In genomic region chr8:84831490-84831889, GRCm38 (mm10) we compare ENCODE assay signal across 8 mouse cellular contexts. TPM values are rescaled to one million over a fixed set of nuclear protein-coding genes. Genes with fewer than 3 reads are reported as not detected.
DNase-seq lines count a peak whose midpoint lies in the region; ATAC-seq and TF ChIP-seq lines count a peak whose summit lies in the region.

Gadd45gip1 (plus strand) TSS chr8:84831522.

- H3K9ac ChIP-seq in heart, postnatal 0 days (replicated peaks; ENCODE audit: low read depth, low read length), result peak within 1 kb of the TSS; percentile 92

- peak within 1 kb of the TSS; percentile 87 for H3K27ac ChIP-seq in heart, postnatal 0 days (ENCODE audit: low read depth)
- H3K27ac ChIP-seq in midbrain, embryonic 10.5 days (replicated peaks), result peak within 1 kb of the TSS; percentile 99

- H3K27me3 ChIP-seq in heart, postnatal 0 days (ENCODE audit: control insufficient read depth, insufficient read depth, low read length), result no peaks in the 10 kb centered on the region
- no peaks in the 10 kb centered on the region for H3K27me3 ChIP-seq in midbrain, embryonic 10.5 days (ENCODE audit: low read depth, poor library complexity, severe bottlenecking)

- peak within 1 kb of the TSS; percentile 72 for H3K4me3 ChIP-seq in heart, postnatal 0 days (ENCODE audit: low read depth, low read length)
- H3K4me3 ChIP-seq in midbrain, embryonic 10.5 days, result peak within 1 kb of the TSS; percentile 99

- DNase-seq in R1 (ENCODE audit: low read depth, low spot score), result peak; percentile 89
- DNase-seq in heart, postnatal 0 days (ENCODE audit: low spot score), result peak; percentile 59
- DNase-seq in left cerebral cortex, postnatal 36 days (ENCODE audit: low spot score in 2 of 2), result no peak
- DNase-seq in midbrain, embryonic 10.5 days (ENCODE audit: low spot score), result no peak
- peak; percentile 62 for DNase-seq in testis, postnatal 10 days (ENCODE audit: low spot score)
- DNase-seq in cerebellum, adult 9-11 months, result no peak

- peaks cover 28% of the 10 kb centered on the region for H3K36me3 ChIP-seq in heart, postnatal 0 days (replicated peaks; ENCODE audit: control insufficient read depth, insufficient read depth, low read length)
- peaks cover 32% of the 10 kb centered on the region for H3K36me3 ChIP-seq in midbrain, embryonic 10.5 days

- TF ChIP-seq EP300 in heart, postnatal 0 days (IDR thresholded peaks at IDR 0.05; ENCODE audit: low read depth), result no peak

- H3K4me1 ChIP-seq in heart, postnatal 0 days (ENCODE audit: control insufficient read depth, insufficient read depth), result peaks cover 8% of the 10 kb centered on the region
- H3K4me1 ChIP-seq in midbrain, embryonic 10.5 days, result peaks cover 8% of the 10 kb centered on the region

- peak; percentile 79 for ATAC-seq in CD4-positive, CD25-positive, alpha-beta regulatory T cell, adult 4 months
- peak; percentile 81 for ATAC-seq in erythroid progenitor cell, adult 5-6 weeks (replicated peaks; ENCODE audit: low FRiP score, poor library complexity, severe bottlenecking)
- peak; percentile 52; the same call in 1 of the 2 replicates for ATAC-seq in heart, postnatal 0 days (ENCODE audit: insufficient read depth, low read depth)

- peak within 1 kb of the TSS; percentile 93 for H3K4me2 ChIP-seq in heart, postnatal 0 days (ENCODE audit: low read depth, low read length)

- intact Hi-C loops in left cerebral cortex, postnatal 36 days (cut with DNase I), result no loop called here

- TF ChIP-seq CTCF in heart, postnatal 0 days (IDR thresholded peaks at IDR 0.05; ENCODE audit: low read depth), result peak; percentile 19; the same call in 1 of the 2 replicates

- 48% methylated on average over 11 of the region's 11 CpGs for WGBS in heart, postnatal 0 days
- WGBS in midbrain, embryonic 10.5 days, result 82% methylated on average over 11 of the region's 11 CpGs

- no peaks in the 10 kb centered on the region for H3K9me3 ChIP-seq in heart, postnatal 0 days (replicated peaks; ENCODE audit: control insufficient read depth, low read length)
- H3K9me3 ChIP-seq in midbrain, embryonic 10.5 days (replicated peaks), result no peaks in the 10 kb centered on the region; the same call in 1 of the 2 replicates

RNA-seq across cellular contexts. Expression of gene Gadd45gip1, which starts in this region (rescaled TPM):
- polyA plus RNA-seq in CD4-positive, CD25-positive, alpha-beta regulatory T cell, adult 4 months (2017; shearing (Covaris generic)), result 10 to 100 TPM; 14.3 to 16.4 TPM
- total RNA-seq in erythroid progenitor cell, adult 5-6 weeks (2015; ENCODE audit: low replicate concordance), result 6.7 and 7.6 TPM in 2 replicates
- 11.3 and 16.4 TPM in 2 replicates for total RNA-seq in erythroid progenitor cell, adult 5-6 weeks (2017; ENCODE audit: low replicate concordance)
- 47.1 and 49.8 TPM in 2 replicates for total RNA-seq in heart, postnatal 0 days (2014; rRNA removed; ENCODE audit: low replicate concordance)
- 48.1 and 50.0 TPM in 2 replicates for polyA plus RNA-seq in heart, postnatal 0 days (2015; fragmentation: Nextera tagmentation; extraction: Ambion mirVana)
- total RNA-seq in left cerebral cortex, postnatal 36 days (2021), result 10 to 100 TPM; 26.3 to 26.9 TPM
- 46.3 and 47.2 TPM in 2 replicates for polyA plus RNA-seq in midbrain, embryonic 10.5 days (2016; fragmentation: Nextera tagmentation; extraction: Ambion mirVana)

Comparison
In these comparisons a context has a peak if more than half of its experiments do, and no peak if none do; other contexts are left out.
1. DNase-seq: peak in R1 (single experiment), heart, postnatal 0 days (single experiment) and testis, postnatal 10 days (single experiment); none in left cerebral cortex, postnatal 36 days (0 of 2), midbrain, embryonic 10.5 days (single experiment) and cerebellum, adult 9-11 months (single experiment).
2. Peak in every context shown above with its lines, with median percentiles within 50 percentile points of each other: ATAC-seq.